Mouse (Mus musculus) R1 (cell line): ENCODE data around the gene Ctnnbl1.

Experiments used
- DNase-seq: peaks from one replicate; pipeline ENCODE4 v3.0.0-alpha.2; 2018; ENCODE audit warnings: low read depth, low spot score

The Ctnnbl1 gene

GRCm38 (mm10) chr2:157793851-157794332 lies 56.7 kb downstream of the Ctnnbl1 start:
- no peak for DNase-seq

- DNase-seq, result no peak
Measured at GRCm38 (mm10) chr2:157795627-157796423, 58.6 kb downstream of the Ctnnbl1 start.

GRCm38 (mm10) chr2:157799533-157799932 lies 62.3 kb downstream of the Ctnnbl1 start:
- no peak for DNase-seq

- DNase-seq, result no peak
Measured at GRCm38 (mm10) chr2:157800288-157800687, 63.1 kb downstream of the Ctnnbl1 start.

GRCm38 (mm10) chr2:157800746-157801501 lies 63.7 kb downstream of the Ctnnbl1 start:
- no peak for DNase-seq

- no peak for DNase-seq
Measured at GRCm38 (mm10) chr2:157801505-157802357, 64.5 kb downstream of the Ctnnbl1 start.

GRCm38 (mm10) chr2:157802666-157803065 lies 65.5 kb downstream of the Ctnnbl1 start:
- DNase-seq, result no peak

GRCm38 (mm10) chr2:157804388-157804787 lies 67.2 kb downstream of the Ctnnbl1 start:
- DNase-seq, result no peak

GRCm38 (mm10) chr2:157805091-157805490 lies 67.9 kb downstream of the Ctnnbl1 start:
- DNase-seq, result no peak

GRCm38 (mm10) chr2:157807076-157807475 lies 69.9 kb downstream of the Ctnnbl1 start:
- DNase-seq, result no peak

- DNase-seq, result no peak
Measured at GRCm38 (mm10) chr2:157807621-157808367, 70.6 kb downstream of the Ctnnbl1 start.

GRCm38 (mm10) chr2:157808368-157808923 lies 71.2 kb downstream of the Ctnnbl1 start:
- no peak for DNase-seq

- DNase-seq, result no peak
Measured at GRCm38 (mm10) chr2:157809341-157809740, 72.1 kb downstream of the Ctnnbl1 start.

GRCm38 (mm10) chr2:157810749-157811148 lies 73.5 kb downstream of the Ctnnbl1 start:
- DNase-seq, result no peak

- no peak for DNase-seq
Measured at GRCm38 (mm10) chr2:157813121-157813520, 75.9 kb downstream of the Ctnnbl1 start.

- no peak for DNase-seq
Measured at GRCm38 (mm10) chr2:157814116-157814964, 77.1 kb downstream of the Ctnnbl1 start.

GRCm38 (mm10) chr2:157814965-157815283 lies 77.7 kb downstream of the Ctnnbl1 start:
- DNase-seq, result no peak

- no peak for DNase-seq
Measured at GRCm38 (mm10) chr2:157817672-157818071, 80.5 kb downstream of the Ctnnbl1 start.

GRCm38 (mm10) chr2:157818576-157819320 lies 81.5 kb downstream of the Ctnnbl1 start:
- no peak for DNase-seq
